Mouse (Mus musculus) layer of hippocampus, postnatal 14 days (tissue): Measurements from ENCODE around the gene Glis3. TPM values are rescaled to one million over a fixed set of nuclear protein-coding genes. Genes with fewer than 3 reads are reported as not detected.
A peak's percentile ranks its signal among the peaks of the same experiment; 100 is the strongest.

Experiments used
- DNase-seq, 2 experiments: peaks; one replicate each; pipeline ENCODE4 v3.0.0; 2021 to 2022; ENCODE audit warnings: low spot score in 2 of 2, mixed read lengths in 1 of 2
- total RNA-seq, 2 experiments: library from RNA; stranded (reverse); gene quantifications; 2 replicates each; pipeline ENCODE4 v1.2.3; 2021

Glis3 gene
- total RNA-seq, 2 experiments from 2014 or later, result 8.6 to 11.8 TPM

DNA sequence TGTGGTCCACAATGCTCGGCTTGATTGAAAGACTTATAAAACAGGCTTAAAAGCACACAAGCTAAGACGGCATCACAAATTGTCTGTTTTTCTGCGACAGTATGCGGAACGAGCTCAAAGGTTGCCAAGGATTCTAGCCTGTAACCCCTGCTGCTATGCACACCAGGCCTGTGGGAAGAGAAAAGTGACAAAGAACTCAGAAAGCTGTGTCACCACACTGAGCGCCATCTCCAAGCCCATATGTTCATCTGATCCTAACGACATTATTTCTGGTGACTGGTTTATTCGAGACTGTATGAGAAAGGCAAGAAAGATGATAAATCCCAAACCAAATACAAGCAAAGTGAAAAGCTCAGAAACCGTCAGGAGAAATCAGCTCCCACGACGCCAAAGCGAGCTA, 144.9 kb downstream of the Glis3 start:
- no peak for DNase-seq

DNA sequence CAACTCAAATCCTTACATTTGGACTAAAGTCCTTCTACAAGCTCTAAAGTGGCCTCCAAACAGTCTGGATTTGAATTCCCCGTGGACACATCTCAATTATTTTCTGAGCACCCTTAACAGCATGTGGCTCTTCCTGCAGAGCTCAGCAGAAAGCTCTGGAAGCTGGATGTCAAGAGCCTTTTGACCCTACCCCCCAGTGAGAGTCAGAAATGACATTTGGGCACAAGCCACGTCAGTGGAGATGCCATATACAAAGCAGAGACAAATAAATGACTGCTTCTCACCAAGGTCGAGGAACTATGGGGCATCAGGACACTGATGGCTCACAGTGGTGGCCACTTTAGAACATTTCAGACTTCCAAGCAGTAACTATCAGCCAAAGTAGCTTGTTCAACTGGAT, 146.3 kb downstream of the Glis3 start:
- no peak for DNase-seq

DNA sequence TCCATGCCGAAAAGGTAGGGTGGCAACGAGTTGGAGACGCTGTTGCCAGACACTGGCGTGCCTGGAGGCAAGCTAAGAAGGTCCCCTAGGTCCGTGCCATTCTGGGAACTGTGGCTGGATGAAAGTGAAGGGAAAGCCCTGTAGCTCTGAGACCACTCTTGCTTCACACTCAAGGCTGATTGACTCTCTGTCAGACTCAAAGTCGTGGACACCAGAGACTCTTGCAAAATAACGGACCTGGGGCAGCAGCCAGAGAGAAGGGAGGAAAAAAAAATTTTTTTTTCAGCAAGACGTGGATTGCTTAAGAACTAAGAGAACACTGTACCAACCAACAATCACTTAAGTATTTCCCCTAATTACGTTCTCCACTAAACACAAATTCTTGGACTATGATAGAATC, 148.1 kb downstream of the Glis3 start:
- DNase-seq, result no peak

DNA sequence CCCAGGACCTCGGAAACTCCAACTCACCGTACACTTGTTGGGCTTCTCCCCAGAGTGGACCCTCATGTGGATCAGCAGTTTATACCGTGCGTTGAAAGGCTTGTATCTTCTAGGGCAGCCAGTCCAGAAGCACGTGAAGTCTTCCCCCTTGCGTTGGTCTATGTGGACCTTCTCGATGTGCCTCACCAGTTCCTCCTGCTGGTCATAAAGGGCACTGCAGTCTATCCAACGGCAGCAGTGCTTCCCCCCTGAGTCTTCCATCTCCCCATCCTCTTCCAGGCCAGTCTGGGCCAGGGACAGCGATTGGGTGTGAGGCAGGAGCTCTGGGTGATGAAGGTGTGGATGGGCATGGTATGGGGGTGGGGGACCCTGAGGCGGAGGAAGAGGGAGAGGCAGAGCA, 149.0 kb downstream of the Glis3 start:
- no peak for DNase-seq

DNA sequence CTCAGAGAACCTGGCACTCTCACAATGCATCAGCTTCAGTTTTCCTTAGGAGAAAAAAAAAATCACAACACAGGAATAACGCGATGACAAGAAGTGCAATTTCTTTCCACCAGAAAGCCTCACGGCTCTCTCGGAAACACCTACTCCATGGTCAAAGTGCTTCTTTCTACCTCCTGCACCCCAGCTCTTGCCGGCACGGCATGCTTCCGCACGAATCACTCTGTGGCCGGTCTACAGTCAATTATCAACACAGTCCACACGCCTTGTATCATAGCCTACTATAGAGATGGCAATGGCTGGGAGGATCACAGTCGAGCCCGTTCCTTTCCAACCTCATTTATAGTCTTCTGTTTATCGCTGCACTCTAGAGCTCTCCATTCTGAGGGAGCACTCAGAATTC, 150.9 kb downstream of the Glis3 start:
- DNase-seq, result no peak

DNA sequence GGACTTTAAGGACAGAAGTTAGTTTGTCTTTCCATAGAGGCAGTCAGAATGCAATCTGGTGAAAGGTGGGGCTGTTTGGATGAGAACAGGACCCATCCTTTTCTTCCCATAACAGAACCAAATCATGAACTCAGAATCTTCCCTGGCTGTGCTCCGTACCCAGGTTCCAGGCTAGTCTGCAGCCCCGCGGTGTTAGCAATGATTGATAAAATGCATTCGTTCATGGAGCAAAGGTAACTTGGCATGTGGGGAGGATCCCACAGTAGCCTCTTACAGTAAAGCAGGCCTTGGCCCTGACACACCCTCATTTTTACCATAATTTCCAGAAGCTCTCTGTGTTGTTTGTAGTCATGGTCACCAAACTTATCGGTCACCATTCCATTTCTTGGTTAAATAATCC, 152.4 kb downstream of the Glis3 start:
- no peak for DNase-seq

DNA sequence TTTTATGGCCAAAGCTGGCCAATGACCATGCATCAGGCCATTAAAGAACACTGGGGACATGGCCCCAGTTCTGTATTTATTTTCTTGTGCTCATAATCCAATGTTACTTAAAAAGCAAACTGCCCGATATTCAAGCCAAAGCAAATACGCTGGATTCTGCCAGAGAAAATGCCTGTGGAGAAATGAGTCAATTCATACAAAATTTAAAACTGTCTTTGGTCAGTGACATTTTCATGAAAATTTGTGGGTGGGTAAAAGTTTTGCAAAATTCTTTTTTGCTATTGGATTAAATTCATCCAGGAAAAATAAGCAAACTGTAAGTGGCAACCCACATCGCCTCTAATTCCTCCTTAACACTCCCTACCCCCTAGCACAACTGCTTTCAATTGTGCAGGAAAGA, 154.5 kb downstream of the Glis3 start:
- no peak for DNase-seq

DNA sequence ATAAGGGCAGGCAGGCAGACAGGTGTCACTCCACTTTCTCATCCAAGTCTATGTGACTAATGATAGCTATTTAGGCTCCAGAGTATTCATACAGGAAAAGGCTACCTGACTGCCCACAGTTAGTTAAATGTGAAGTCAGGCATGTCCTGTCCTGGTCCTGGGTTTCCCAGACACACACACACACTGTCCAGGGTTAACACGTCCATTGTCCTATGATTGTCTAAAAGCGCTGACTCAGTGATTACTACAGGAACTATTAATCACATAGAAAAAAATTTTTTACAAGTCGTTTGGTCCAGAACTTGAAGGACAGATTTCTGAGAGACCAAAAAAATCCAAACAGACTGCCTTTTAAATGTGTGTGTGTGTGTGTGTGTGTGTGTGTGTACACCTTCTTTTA, 157.6 kb downstream of the Glis3 start:
- DNase-seq, result no peak

DNA sequence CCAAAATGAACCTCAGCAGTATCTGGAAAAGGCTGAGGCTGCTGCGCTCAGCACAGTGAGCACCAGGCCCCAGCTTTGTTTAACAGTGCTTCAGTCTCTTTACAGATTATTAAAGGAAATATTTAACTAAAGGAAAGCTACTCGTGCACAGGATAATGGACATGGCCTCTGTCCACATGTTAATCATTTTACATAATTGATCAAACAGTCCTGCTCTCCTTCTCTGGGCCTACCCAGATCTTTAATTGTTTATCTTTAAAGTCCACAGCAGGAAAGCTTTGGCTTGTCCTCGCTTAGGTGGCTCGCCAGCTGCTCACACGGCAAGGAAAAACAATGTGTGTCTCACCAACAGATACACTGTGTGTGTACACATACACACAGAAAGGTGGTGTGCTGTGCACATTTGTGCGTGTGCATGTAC, 159.1 kb downstream of the Glis3 start:
- no peak for DNase-seq

DNA sequence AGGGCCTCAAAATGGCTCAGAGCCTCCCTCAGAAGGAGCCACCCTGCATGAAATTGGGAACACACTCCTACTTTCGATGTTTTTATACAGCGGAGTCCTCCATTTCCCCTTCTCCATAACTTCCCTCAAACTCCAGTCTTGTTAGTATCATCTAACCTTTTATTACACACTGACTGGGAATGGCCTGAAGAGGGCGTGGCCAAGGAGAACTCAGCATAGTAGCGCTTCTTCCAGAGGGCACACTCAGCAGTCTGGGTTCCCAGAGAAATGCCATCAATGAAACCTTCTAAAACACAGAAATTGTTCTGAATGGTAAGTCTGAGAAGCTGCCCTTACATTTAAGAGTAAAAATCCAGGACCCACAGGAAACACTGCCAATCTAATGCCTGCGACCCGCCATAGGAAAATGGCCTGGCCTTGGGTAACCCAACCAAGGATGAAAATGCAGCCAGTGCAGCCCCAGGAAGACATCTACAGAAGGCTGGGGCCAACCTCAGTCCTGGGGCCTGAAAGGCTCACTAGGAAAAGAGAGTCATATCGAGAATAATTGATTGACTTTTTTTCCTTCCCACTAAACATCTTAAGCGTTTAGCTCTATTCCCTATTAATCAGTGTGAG, 159.6 kb downstream of the Glis3 start:
- no peak for DNase-seq

DNA sequence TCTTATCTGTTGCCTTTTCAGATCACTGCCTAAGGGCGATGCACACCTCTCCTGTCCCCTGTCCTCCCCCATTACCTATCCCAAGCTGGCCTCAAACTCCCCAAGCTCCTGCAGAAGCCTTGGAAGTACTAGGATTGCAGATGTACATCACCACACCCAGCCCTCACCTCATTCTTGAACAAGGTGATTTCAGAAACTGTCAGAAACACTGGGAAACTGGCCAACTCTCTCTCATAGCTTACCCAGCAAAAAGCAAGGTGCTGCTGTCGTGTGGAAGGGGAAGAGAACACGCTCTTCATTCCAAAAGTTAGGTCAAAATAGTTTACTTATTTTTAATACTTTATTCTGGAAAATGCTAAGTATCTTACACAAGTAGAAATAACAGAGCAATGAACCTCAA, 160.6 kb downstream of the Glis3 start:
- no peak for DNase-seq

DNA sequence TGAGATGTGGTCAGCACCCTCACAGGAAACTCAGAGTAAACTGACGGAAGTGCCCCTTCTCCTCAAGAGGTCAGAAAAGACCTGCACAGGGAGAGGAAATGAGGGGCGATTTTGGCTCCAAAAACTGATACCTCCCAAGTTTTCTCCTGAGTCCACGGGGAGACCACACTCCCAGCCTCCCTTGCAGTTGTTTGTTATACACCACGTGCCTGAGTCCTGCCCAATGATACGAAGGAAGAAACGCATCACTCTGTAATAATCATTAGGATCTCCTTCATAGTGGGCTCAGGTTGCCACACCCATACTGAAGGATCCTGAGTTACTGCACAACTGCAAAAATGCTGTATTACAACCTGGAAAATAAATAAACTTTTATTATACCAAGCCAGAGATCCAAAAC, 161.0 kb downstream of the Glis3 start:
- no peak for DNase-seq

DNA sequence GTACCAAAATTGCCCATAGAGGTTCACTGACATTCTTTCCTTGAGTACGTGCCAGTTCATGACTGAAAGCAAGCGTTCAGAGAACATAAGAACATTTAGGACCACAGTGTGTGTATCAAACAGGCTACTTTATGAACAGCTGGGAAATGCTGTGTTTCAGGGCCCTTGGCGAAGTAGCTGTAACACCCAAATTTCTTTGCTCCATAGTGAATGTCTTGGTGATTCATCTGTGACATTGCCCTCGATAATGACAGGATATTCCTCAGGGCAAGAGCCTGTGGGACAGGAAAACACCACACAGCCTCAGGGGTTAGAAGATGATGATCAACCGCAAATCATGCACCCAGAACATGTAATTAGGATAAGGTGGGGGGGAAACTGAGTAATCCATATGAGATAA, 161.6 kb downstream of the Glis3 start:
- no peak for DNase-seq

DNA sequence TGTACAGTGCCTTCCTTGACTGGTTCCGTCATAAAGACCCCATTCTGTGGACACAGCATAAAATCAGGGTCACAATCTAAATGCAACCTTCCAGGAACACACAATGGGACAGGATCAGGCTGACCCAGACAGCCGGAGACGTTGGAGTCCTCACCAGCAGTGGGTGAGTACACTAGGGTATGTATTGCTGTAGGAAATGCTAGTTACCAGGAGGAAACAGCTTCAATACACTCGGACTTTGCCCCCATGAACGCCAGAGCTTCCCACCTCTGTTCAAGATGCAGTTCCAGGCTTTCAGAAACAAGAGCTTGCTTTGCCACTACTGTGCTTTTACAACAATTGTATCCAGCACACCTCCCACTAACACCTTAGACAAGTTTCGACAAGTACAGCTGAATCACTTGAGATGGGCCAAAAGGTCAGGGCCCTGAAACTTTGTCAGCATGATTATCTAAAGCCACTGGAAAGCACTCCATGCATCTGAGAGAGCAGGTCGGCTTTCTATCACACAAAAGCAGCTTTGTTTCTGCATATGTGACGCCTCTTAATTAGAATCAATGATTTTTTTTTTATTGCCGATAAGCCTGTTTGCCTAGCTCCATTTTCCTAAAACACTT, 162.3 kb downstream of the Glis3 start:
- DNase-seq, result no peak

DNA sequence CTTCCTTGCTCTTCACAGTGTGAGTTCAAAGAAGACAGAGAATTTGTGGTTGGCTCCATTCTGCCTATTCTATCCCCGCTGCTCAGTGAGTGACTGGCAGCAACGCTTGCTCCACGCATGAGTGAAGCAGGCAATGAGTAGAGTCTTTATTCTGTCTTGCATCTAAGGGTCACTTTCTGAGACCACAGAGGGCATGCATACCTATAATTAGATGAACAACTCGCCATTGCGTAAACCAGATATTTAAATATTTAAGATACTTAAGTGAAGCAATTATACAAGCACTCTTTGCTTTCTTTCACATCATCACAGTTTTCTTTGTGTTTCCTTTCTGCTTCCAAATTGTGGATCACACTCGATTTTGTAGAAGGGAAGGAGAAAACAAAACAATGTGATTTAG, 163.4 kb downstream of the Glis3 start:
- no peak for DNase-seq

DNA sequence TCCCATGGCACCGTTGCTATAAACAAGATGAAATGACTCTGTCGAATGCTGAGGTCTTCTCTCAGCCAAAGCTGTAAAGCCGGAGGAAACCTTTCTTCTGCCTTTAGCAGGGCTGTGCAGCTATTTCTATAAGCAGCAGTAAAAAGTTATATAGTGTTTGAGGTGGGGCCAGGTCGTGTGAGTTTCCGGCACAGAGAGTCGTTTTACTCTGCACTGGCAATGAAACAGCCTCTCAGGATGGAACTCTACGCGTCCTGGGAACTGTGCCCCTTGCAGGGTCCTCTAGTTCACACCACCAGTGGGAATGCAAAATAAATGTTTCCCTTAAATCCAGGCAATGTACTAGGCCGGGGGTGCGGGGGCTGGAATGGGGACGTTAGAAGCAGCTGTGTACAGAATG, 167.4 kb downstream of the Glis3 start:
- DNase-seq, result no peak

DNA sequence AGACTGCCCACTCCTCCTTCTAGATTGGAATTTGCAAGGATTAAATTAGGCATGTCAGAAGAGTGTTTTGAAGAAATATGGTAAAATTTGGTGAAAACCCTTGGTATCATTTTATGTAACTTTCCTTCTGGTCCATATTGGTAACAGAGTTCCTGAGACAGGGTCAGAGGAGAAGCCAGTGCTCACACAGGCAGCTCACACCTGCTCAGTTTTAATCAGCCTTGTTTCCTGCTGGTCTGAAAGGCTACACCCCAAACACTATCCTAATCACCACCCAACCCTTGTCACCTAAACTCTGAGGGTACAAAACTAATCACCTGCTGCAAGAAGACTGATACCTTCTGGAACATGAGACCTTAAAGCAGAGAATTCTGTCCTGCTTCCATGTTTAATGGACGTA, 168.0 kb downstream of the Glis3 start:
- no peak for DNase-seq

DNA sequence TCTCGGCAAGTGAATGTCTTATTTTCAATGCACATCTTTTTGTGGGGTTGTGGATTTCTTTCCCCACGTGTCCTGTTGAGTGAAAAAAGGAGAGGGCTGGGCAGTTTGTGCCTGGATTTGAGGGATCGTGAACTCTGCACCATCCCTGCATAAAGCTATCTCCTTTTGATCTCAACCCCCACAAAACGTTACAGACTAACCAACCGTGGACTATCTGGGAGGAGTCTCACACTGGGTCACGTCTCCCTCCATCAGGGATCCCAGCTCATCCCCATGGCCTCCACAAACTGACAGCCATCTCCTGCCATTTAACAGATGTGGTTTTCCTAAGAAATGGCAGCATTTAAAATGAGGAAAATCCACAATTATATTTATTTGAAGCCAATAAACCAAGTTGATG, 174.5 kb downstream of the Glis3 start:
- no peak for DNase-seq

DNA sequence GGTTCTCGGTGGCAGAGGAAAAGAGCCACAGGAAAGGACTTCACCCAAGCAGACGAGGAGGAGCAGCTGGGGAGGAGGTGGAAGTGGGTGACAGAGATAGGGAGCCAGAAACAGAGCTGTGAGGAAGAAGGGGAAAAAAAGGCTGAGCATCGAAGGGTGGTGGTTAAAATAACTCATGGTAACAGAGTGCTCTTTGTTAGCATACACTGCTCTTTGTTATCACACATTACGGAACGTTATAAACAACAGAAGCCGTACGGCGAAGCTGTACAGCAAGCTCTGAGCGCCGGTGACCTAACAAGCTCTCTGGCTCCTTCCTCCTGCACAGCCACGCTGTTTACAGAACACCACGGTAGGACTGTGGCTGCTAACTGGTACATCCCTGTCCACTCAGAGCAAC, 176.9 kb downstream of the Glis3 start:
- peak; percentile 36 to 64 for DNase-seq

DNA sequence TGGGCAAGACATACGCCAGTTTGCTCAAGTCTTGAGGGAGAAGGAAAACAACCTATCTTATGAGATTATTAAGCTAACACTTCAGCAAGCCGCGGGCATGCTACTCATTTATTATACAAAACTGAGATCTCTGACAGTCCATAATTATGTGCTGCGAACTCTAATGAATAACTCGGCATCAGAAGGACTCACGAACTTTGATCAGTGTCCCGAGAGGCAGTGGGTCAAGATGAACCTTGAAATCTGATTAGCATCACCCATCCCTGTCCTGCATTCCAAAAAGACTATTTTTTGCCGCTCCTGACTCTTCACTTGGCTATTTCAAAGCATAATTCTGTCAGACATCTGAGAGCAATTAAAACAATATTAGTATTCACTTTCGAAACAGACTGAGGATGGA, 178.9 kb downstream of the Glis3 start:
- no peak for DNase-seq

DNA sequence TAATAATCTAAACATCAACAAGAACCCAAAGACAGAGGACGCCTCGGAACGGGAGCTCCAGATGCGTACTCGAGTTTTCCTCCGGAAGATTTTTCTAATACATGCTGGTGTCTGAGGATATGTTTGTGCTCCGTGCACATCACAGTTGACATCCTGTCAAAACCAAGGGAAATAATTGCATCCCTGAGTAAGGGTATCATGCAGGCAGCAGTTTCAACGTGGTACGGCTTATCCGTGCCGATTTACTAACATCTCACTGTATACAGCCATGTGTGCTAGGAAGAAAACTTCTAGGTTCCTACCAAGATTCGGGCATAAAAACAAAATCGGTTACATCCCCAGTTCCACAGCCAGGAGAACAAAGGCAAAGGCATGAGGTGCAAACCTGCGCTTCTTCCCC, 179.4 kb downstream of the Glis3 start:
- DNase-seq, result no peak

DNA sequence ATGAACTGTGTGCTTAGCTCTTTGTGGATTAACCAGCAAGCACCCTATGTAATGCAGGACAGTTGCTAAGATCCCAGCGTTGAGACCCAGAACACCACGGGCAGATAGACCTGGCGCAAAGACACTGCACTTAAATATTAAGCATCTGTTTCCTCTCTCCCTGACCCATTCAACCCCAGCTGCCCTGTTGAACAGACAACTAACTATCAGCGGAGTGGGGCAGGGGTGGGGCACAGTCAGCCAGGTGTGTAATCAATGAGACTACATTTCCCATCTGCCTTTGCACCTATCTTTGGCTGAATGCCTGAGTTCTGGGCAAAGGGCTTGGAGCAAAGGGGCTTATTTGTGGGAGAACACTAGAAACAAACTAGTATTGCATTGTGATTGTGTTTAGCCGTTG, 180.1 kb downstream of the Glis3 start:
- no peak for DNase-seq

DNA sequence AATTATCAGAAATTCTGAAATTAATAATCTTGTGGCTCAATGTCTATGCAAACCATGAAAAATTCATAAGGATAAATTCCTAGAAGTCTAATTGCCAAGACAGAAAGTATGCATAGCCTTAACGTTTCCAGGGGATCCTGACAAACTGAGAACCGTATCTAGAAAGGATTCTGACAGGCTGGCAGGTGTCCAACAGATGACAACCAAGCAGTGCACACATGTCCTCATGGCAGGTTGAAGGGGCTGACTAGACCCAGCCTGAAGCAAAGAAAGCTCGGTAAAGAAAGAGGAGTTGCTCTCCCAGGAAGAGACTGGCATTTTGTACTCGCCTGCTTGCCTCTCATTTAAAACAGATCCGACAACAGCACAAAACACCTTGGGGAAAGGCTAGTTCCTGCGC, 184.0 kb downstream of the Glis3 start:
- no peak for DNase-seq
